Mouse (Mus musculus) limb, embryonic 15.5 days (tissue): ENCODE data around the gene Cbx2. TPM values are rescaled to one million over a fixed set of nuclear protein-coding genes. Genes with fewer than 3 reads are reported as not detected.

Experiments used
- ATAC-seq: fragments of 200-750 bp; cut with Nextera tagmentation; 2 replicates; pipeline ENCODE4 v1.8.0; 2017; ENCODE audit warnings: low read depth, moderate TSS enrichment; ENCODE audit not compliant: insufficient number of reproducible peaks, low FRiP score, low TSS enrichment
- H3K27ac ChIP-seq: fragments of 300-500 bp; sonication (generic); 2 replicates; pipeline ENCODE4 v1.5.1; 2015; ENCODE audit warnings: moderate library complexity, mild to moderate bottlenecking, inconsistent platforms
- H3K27me3 ChIP-seq: fragments of 300-500 bp; sonication (generic); 2 replicates; pipeline ENCODE4 v1.6.1; 2015; ENCODE audit warnings: inconsistent platforms
- H3K36me3 ChIP-seq: fragments of 300-500 bp; sonication (generic); 2 replicates; pipeline ENCODE4 v1.6.1; 2015; ENCODE audit warnings: inconsistent platforms
- H3K4me1 ChIP-seq: fragments of 300-500 bp; sonication (generic); 2 replicates; pipeline ENCODE4 v1.6.1; 2015; ENCODE audit warnings: inconsistent platforms
- H3K4me2 ChIP-seq: fragments of 300-500 bp; sonication (generic); 2 replicates; pipeline ENCODE4 v1.6.1; 2015; ENCODE audit warnings: mild to moderate bottlenecking, inconsistent platforms
- H3K4me3 ChIP-seq: fragments of 300-500 bp; sonication (generic); 2 replicates; pipeline ENCODE4 v1.5.1; 2015; ENCODE audit warnings: mild to moderate bottlenecking, inconsistent platforms
- H3K9ac ChIP-seq: fragments of 300-500 bp; sonication (generic); 2 replicates; pipeline ENCODE4 v1.6.1; 2015; ENCODE audit warnings: inconsistent platforms
- H3K9me3 ChIP-seq: fragments of 300-500 bp; sonication (generic); 2 replicates; pipeline ENCODE4 v1.6.1; 2016; ENCODE audit warnings: inconsistent platforms
- WGBS: fragments of 180-500 bp; shearing (Covaris S2); methylation state at CpG from one replicate; pipeline ENCODE4 v1.1.7; 2015; 5-methylcytosine and 5-hydroxymethylcytosine counted together
- polyA plus RNA-seq: library from polyadenylated mRNA; unstranded; fragments of >200 nt; fragmentation: Nextera tagmentation; extraction: Ambion mirVana; gene quantifications from 2 replicates; pipeline ENCODE4 v1.2.1, GENCODE M21; 2015

The Cbx2 gene
- polyA plus RNA-seq, 1 experiment from 2014 or later, result 32.3 TPM

- Histone ChIP-seq H3K27ac (no peak overlapping the region), H3K4me3 (peak overlapping the region; percentile 47), H3K27me3 (peaks cover 63% of the 10 kb centered on the region), H3K4me1 (peaks cover 77% of the 10 kb centered on the region), H3K9me3 (no peaks in the 10 kb centered on the region), H3K4me2 (peak overlapping the region; percentile 95), H3K36me3 (peaks cover 8% of the 10 kb centered on the region), H3K9ac (no peak overlapping the region)
- WGBS, result 23% methylated on average over 18 of the region's 18 CpGs
- ATAC-seq, result no peak
Measured at GRCm38 (mm10) chr11:119037780-119038401, 15.1 kb downstream of the Cbx2 start.

DNA sequence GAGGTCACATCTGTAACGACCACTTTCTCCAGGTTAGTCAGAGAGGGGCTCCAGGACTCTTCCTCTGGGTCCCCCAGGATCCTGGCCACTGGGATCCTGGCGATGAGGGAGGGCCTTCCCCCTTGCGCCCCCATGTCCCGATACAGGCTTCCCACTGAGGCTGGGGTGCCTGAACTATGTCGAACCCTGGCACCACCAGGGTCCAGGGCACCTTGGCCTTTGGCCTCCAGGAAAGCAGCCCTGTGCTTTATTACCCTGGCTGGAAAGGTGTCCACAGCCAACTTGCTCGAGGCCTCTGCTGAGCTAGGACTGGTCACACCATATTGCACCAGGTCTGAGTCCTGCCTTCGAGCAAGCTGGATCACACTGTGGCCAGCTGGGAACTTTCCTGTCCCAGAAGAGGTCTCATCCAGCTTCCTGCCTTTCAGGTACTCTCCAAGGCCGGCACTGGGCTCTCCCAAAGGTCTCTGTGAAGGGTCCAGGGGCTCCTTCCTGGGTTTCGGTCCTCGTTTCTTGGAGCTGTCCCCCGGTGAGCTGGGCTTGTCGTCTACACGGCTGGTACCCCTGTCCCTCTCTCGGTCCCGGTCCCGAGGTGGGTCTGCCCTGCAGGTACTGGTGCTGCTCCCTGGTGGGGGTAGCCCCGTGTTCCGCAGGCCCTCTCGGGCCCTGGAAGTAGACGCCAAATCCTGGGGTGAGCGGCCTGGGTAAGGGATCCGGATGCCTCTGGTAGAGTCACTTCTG, 16.2 kb downstream of the Cbx2 start:
- Histone ChIP-seq H3K36me3 (peaks cover 8% of the 10 kb centered on the region), H3K9ac (no peak overlapping the region), H3K27me3 (peaks cover 67% of the 10 kb centered on the region), H3K4me2 (no peak overlapping the region; the same call in 1 of the 2 replicates), H3K9me3 (no peaks in the 10 kb centered on the region), H3K4me3 (no peak overlapping the region), H3K4me1 (peaks cover 86% of the 10 kb centered on the region), H3K27ac (no peak overlapping the region)
- no peak for ATAC-seq
- WGBS, result 53% methylated on average over 22 of the region's 22 CpGs

- no peaks in the 10 kb centered on the region for H3K9me3 ChIP-seq
- H3K4me1 ChIP-seq, result peaks cover 86% of the 10 kb centered on the region
- peak overlapping the region; percentile 80 for H3K4me3 ChIP-seq
- peak overlapping the region; percentile 90; the same call in 1 of the 2 replicates for H3K27ac ChIP-seq
- ATAC-seq, result no peak
- H3K4me2 ChIP-seq, result peak overlapping the region; percentile 99
- H3K9ac ChIP-seq, result peak overlapping the region; percentile 76
- H3K27me3 ChIP-seq, result peaks cover 66% of the 10 kb centered on the region
- peaks cover 8% of the 10 kb centered on the region for H3K36me3 ChIP-seq
- WGBS, result 9% methylated on average over 21 of the region's 21 CpGs
Measured at GRCm38 (mm10) chr11:119039732-119040512, 17.2 kb downstream of the Cbx2 start.

- Histone ChIP-seq H3K4me3 (peak within 1 kb of the TSS; percentile 80), H3K27me3 (peaks cover 65% of the 10 kb centered on the region), H3K4me2 (peak within 1 kb of the TSS; percentile 99), H3K9me3 (no peaks in the 10 kb centered on the region), H3K9ac (peak within 1 kb of the TSS; percentile 76), H3K36me3 (peaks cover 8% of the 10 kb centered on the region), H3K27ac (peak within 1 kb of the TSS; percentile 90), H3K4me1 (peaks cover 81% of the 10 kb centered on the region)
- ATAC-seq, result peak; percentile 94
- WGBS, result under 1% methylated on average over 57 of the region's 63 CpGs
Measured at GRCm38 (mm10) chr11:119040600-119041324, 18.0 kb downstream of the Cbx2 start, which contains the start of gene Cbx8. Gene Cbx8, minus strand, starts transcription at chr11:119040969.

- Histone ChIP-seq H3K27ac (peak overlapping the region; percentile 89), H3K4me1 (peaks cover 79% of the 10 kb centered on the region), H3K9me3 (no peaks in the 10 kb centered on the region), H3K9ac (0 out of 2 replicates have a peak overlapping the region, but pooled peaks have one; percentile 39), H3K27me3 (peaks cover 65% of the 10 kb centered on the region), H3K36me3 (peaks cover 8% of the 10 kb centered on the region), H3K4me3 (peak overlapping the region; percentile 80), H3K4me2 (peak overlapping the region; percentile 99)
- peak; percentile 27 for ATAC-seq
- 0% methylated on average over 31 of the region's 31 CpGs for WGBS
Measured at GRCm38 (mm10) chr11:119041325-119041716, 18.6 kb downstream of the Cbx2 start.

DNA sequence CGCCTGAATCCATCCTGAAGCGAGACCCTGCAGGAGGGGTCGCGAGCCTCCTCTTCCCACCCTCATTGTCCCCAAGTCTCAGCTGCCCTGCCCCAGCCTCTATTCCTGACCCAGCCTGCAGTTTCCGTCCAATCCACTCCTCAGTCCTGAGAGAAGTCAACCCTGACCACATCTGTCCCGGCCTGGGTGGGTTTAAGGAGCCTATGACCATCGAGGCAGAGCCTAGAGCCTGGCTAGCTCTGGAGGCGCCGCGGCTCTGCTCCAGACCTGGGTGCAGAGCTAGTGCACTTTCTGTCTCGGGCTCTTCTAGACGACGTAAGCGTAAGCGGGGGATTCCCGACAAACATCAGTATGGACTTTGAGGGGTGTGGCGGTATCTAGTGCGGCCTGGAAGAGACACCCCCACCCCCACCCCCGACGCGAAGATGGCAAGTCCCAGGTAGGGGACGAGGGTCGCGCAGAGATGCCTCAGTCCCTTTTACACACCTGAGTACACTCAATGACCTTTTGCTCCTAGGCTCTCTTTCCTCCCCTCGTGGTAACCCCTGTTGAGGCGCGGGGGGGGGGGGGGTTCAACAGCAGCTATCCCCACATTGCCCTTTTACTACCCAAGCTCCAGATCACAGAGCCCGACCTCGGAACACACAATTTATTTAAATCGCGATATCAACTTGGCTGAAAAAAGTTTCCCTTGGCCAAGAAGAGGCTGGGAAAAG, 19.1 kb downstream of the Cbx2 start:
- no peak for ATAC-seq
- Histone ChIP-seq H3K4me2 (peak overlapping the region; percentile 99), H3K4me1 (peaks cover 83% of the 10 kb centered on the region), H3K4me3 (peak overlapping the region; percentile 80), H3K9me3 (no peaks in the 10 kb centered on the region), H3K9ac (0 out of 2 replicates have a peak overlapping the region, but pooled peaks have one; percentile 39), H3K36me3 (peaks cover 8% of the 10 kb centered on the region), H3K27ac (peak overlapping the region; percentile 89), H3K27me3 (peaks cover 65% of the 10 kb centered on the region)
- WGBS, result 1% methylated on average over 31 of the region's 31 CpGs

DNA sequence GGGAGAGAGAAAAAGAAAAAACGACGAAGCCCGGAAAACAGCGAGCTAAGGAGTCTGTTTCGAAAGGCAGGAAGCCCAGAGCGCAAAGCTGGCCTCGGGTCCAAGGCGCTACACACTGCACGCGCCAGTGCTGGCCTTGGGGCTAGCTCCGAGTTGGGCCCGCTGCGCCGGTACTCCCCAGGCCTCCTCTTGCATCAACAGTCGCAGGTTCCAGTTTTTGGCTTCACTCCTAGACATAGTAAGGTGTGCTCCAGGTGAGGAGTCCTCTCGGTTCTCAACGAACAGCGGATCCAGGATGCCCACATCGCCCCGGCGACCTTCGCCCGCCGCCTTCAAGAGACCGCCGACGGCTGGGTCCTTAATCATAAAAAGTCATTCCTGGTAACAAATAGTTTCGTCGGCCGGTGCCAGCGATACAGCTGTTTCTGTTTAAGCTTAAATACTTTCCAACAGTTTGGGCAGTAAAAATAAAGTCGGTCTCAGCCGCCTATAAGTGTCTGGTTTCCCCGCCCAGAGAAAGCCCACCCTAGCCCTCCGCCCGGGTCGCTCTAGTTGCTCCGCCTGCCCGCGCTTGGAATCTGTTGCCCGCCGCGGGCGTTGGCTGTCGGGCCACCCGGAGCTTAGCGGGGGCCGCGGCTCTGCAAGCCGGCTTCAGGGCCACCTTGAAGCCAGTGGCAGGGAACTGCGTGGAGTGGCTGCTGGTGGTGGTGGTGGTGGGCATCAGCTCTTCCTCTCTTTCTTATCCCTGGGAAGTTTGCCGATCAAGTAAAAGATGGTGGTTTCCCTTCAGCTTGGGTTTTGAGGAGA, 19.9 kb downstream of the Cbx2 start:
- WGBS, result under 1% methylated on average over 52 of the region's 52 CpGs
- Histone ChIP-seq H3K4me3 (peak overlapping the region; percentile 80), H3K9ac (no peak overlapping the region), H3K9me3 (no peaks in the 10 kb centered on the region), H3K4me2 (peak overlapping the region; percentile 99), H3K27ac (peak overlapping the region; percentile 89), H3K27me3 (peaks cover 66% of the 10 kb centered on the region), H3K36me3 (peaks cover 8% of the 10 kb centered on the region), H3K4me1 (peaks cover 83% of the 10 kb centered on the region)
- no peak for ATAC-seq

GRCm38 (mm10) chr11:119043273-119043540, 20.4 kb downstream of the Cbx2 start:
- H3K4me1 ChIP-seq, result peaks cover 83% of the 10 kb centered on the region
- peak overlapping the region; percentile 89 for H3K27ac ChIP-seq
- peak overlapping the region; percentile 80 for H3K4me3 ChIP-seq
- H3K9me3 ChIP-seq, result no peaks in the 10 kb centered on the region
- H3K4me2 ChIP-seq, result peak overlapping the region; percentile 99
- ATAC-seq, result no peak
- peaks cover 8% of the 10 kb centered on the region for H3K36me3 ChIP-seq
- H3K9ac ChIP-seq, result no peak overlapping the region
- WGBS, result 4% methylated on average over 4 of the region's 4 CpGs
- H3K27me3 ChIP-seq, result peaks cover 69% of the 10 kb centered on the region

DNA sequence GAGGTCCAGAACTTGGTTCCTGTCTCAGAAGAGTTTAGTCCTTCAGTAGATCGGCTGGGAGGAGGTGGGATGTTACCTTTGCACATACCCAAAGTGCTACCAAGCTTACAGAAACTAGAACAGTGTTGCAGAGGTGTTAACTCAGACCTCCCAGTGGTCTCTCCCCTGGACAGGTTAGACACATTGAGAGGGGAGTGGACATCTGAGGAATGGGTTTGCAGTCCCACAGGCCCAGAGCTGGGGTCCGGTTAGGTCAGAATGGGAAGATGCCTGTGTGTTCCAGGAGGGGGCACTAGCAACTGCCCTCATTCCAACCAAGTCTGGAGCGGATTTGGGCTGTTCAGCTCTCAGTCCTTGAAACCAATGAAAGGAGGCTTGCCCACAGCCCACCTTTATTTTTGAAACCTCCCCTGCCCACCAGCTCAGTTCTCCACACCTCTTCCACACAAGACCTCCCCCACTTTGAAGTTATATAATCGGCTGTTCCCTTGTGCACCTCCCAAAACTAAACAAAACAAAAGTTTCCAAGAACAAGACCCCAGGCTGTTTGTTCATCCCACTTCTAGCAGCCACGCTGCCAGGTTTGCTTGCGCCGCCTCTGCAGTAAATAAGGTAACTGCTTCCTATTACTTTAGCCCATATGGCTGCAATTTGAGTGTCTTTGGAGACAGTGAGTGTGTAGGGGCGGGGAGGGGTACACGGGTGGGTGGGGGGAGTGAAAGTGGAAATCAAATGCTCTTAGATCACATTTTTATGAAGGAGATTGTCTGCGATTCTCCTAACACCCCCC, 21.2 kb downstream of the Cbx2 start:
- H3K4me1 ChIP-seq, result peaks cover 79% of the 10 kb centered on the region
- ATAC-seq, result no peak
- no peaks in the 10 kb centered on the region for H3K9me3 ChIP-seq
- WGBS, result 7% methylated on average over 10 of the region's 10 CpGs
- peaks cover 71% of the 10 kb centered on the region for H3K27me3 ChIP-seq
- H3K9ac ChIP-seq, result no peak overlapping the region
- peaks cover 4% of the 10 kb centered on the region for H3K36me3 ChIP-seq
- H3K4me3 ChIP-seq, result peak overlapping the region; percentile 20; the same call in 1 of the 2 replicates
- H3K4me2 ChIP-seq, result peak overlapping the region; percentile 44
- no peak overlapping the region for H3K27ac ChIP-seq
